Mouse (Mus musculus) kidney, postnatal 36 days (tissue): Measurements from ENCODE around the gene Grik5.
A peak's percentile ranks its signal among the peaks of the same experiment; 100 is the strongest.

Experiments
- DNase-seq, 2 experiments: peaks; one replicate each; pipeline ENCODE4 v3.0.0; 2021 to 2022; ENCODE audit warnings: mixed read lengths in 2 of 2

The Grik5 gene

GRCm38 (mm10) chr7:25071979-25072715, at the start of gene Grik5, which contains the start of gene Zfp574:
TSS of gene Grik5 (minus strand) at chr7:25072346.
TSS of gene Zfp574 (plus strand) at chr7:25072567.
- DNase-seq = peak in 1 of 2 experiments; percentile 24

- DNase-seq = no peak
Measured at GRCm38 (mm10) chr7:25121240-25121786, 49.2 kb upstream of the Grik5 start.

- DNase-seq = peak; percentile 30 to 62
Measured at GRCm38 (mm10) chr7:25120061-25120834, 48.1 kb upstream of the Grik5 start.

GRCm38 (mm10) chr7:25112956-25113603, 40.9 kb upstream of the Grik5 start:
- DNase-seq = no peak

GRCm38 (mm10) chr7:25112178-25112955, 40.2 kb upstream of the Grik5 start:
- no peak for DNase-seq

- no peak for DNase-seq
Measured at GRCm38 (mm10) chr7:25110336-25110735, 38.2 kb upstream of the Grik5 start.

GRCm38 (mm10) chr7:25109355-25109754, 37.2 kb upstream of the Grik5 start:
- no peak for DNase-seq

GRCm38 (mm10) chr7:25106790-25107502, 34.8 kb upstream of the Grik5 start:
- no peak for DNase-seq

- peak; percentile 61 to 86 for DNase-seq
Measured at GRCm38 (mm10) chr7:25105411-25106160, 33.4 kb upstream of the Grik5 start.

- DNase-seq = no peak
Measured at GRCm38 (mm10) chr7:25099581-25099980, 27.4 kb upstream of the Grik5 start.

GRCm38 (mm10) chr7:25098169-25098568, 26.0 kb upstream of the Grik5 start:
- no peak for DNase-seq

- DNase-seq = no peak
Measured at GRCm38 (mm10) chr7:25089875-25090274, 17.7 kb upstream of the Grik5 start.

- no peak for DNase-seq
Measured at GRCm38 (mm10) chr7:25088968-25089367, 16.8 kb upstream of the Grik5 start.

GRCm38 (mm10) chr7:25088531-25088930, 16.4 kb upstream of the Grik5 start:
- DNase-seq = no peak

- no peak for DNase-seq
Measured at GRCm38 (mm10) chr7:25087972-25088371, 15.8 kb upstream of the Grik5 start.

- DNase-seq = no peak
Measured at GRCm38 (mm10) chr7:25087256-25087912, 15.2 kb upstream of the Grik5 start.

GRCm38 (mm10) chr7:25086656-25087055, 14.5 kb upstream of the Grik5 start:
- no peak for DNase-seq

GRCm38 (mm10) chr7:25084621-25085020, 12.5 kb upstream of the Grik5 start:
- peak; percentile 29 to 33 for DNase-seq

- DNase-seq = peak in 1 of 2 experiments; percentile 53
Measured at GRCm38 (mm10) chr7:25082510-25082909, 10.4 kb upstream of the Grik5 start.

GRCm38 (mm10) chr7:25080431-25080830, 8.3 kb upstream of the Grik5 start:
- no peak for DNase-seq
